Mouse (Mus musculus): ENCODE data around the gene Klhl3. TPM values are rescaled to one million over a fixed set of nuclear protein-coding genes. Genes with fewer than 3 reads are reported as not detected.
A peak's percentile ranks its signal among the peaks of the same experiment; 100 is the strongest.

The Klhl3 gene
- polyA plus RNA-seq, 1 experiment from 2014 or later = 6.0 TPM

DNA sequence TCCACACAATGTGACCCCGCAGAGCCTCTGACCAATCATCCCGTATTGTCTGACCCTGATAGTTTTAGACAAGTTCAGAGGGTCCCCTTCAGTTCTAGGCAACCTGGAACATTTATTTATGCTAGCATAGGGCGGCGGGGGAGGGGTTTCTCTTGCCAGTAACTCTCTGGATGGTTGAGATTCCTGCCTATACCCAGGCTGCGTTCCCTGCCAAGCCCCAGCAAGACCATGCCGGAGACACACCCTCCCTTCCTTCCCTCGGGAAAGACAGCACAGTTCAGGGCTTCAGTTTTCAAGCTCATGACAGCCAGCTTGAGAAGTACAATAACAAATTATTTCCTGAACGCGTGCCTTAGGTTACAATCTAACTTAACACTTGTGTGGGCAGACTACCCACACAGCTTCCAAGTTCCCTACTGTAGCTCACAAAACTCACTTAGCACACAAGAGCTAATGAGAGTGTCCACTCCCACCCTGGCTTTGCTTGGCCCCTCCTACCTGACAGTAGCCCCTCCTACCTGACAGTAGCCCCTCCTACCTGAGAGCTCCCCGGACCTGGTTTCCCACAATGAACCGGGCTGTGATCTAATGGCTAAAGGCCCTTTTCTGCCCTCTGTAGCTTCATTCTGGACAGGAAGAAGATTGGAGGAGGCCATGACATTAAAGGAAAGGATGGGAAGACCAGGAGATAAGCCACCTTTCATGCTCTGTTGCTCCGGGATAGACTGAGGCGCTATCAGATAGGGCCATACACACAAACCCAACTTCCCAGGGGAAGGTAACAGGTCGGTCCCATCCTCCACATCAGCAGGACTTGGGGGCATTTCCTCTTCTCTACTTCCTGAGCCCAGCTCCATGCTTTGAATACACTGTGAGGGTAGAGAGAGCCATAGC lies 46.6 kb downstream of the Klhl3 start:
- peaks cover 27% of the 10 kb centered on the region for H3K4me1 ChIP-seq (ENCODE audit: control insufficient read depth, insufficient read depth, low read length)
- peak overlapping the region; percentile 88 for H3K27ac ChIP-seq (ENCODE audit: low read depth, low read length)
- ATAC-seq (ENCODE audit: low FRiP score, low TSS enrichment) = peak; percentile 53
- H3K9me3 ChIP-seq (ENCODE audit: control insufficient read depth, low read length) = no peaks in the 10 kb centered on the region
- H3K4me3 ChIP-seq (ENCODE audit: low read length) = no peak overlapping the region
- H3K36me3 ChIP-seq (ENCODE audit: control insufficient read depth, insufficient read depth, low read length) = no peaks in the 10 kb centered on the region
- H3K9ac ChIP-seq (ENCODE audit: low read depth, low read length) = no peak overlapping the region
- WGBS = 41% methylated on average over 14 of the region's 14 CpGs
- no peaks in the 10 kb centered on the region for H3K27me3 ChIP-seq (ENCODE audit: control insufficient read depth, insufficient read depth, low read length)
- no peak overlapping the region; the same call in 1 of the 2 replicates for H3K4me2 ChIP-seq (replicated peaks; ENCODE audit: low read depth, low read length)

GRCm38 (mm10) chr13:58066081-58066495 lies 47.3 kb downstream of the Klhl3 start:
- ATAC-seq (ENCODE audit: low FRiP score, low TSS enrichment) = peak; percentile 8; the same call in 1 of the 2 replicates
- no peaks in the 10 kb centered on the region for H3K36me3 ChIP-seq (ENCODE audit: control insufficient read depth, insufficient read depth, low read length)
- H3K27me3 ChIP-seq (ENCODE audit: control insufficient read depth, insufficient read depth, low read length) = no peaks in the 10 kb centered on the region
- no peaks in the 10 kb centered on the region for H3K9me3 ChIP-seq (ENCODE audit: control insufficient read depth, low read length)
- H3K4me3 ChIP-seq (ENCODE audit: low read length) = no peak overlapping the region
- H3K4me1 ChIP-seq (ENCODE audit: control insufficient read depth, insufficient read depth, low read length) = peaks cover 27% of the 10 kb centered on the region
- WGBS = 44% methylated on average over 13 of the region's 13 CpGs
- H3K4me2 ChIP-seq (replicated peaks; ENCODE audit: low read depth, low read length) = no peak overlapping the region; the same call in 1 of the 2 replicates
- no peak overlapping the region for H3K9ac ChIP-seq (ENCODE audit: low read depth, low read length)
- H3K27ac ChIP-seq (ENCODE audit: low read depth, low read length) = peak overlapping the region; percentile 88; the same call in 1 of the 2 replicates

GRCm38 (mm10) chr13:58065316-58065715 lies 48.1 kb downstream of the Klhl3 start:
- ATAC-seq (ENCODE audit: low FRiP score, low TSS enrichment) = no peak
- Histone ChIP-seq H3K9ac (ENCODE audit: low read depth, low read length) (no peak overlapping the region), H3K4me1 (ENCODE audit: control insufficient read depth, insufficient read depth, low read length) (peaks cover 27% of the 10 kb centered on the region), H3K36me3 (ENCODE audit: control insufficient read depth, insufficient read depth, low read length) (no peaks in the 10 kb centered on the region), H3K27ac (ENCODE audit: low read depth, low read length) (no peak overlapping the region), H3K4me3 (ENCODE audit: low read length) (no peak overlapping the region), H3K4me2 (replicated peaks; ENCODE audit: low read depth, low read length) (no peak overlapping the region), H3K27me3 (ENCODE audit: control insufficient read depth, insufficient read depth, low read length) (no peaks in the 10 kb centered on the region), H3K9me3 (ENCODE audit: control insufficient read depth, low read length) (no peaks in the 10 kb centered on the region)
- WGBS = 57% methylated on average over 5 of the region's 5 CpGs

GRCm38 (mm10) chr13:58057953-58058870 lies 55.2 kb downstream of the Klhl3 start:
- Histone ChIP-seq H3K4me3 (ENCODE audit: low read length) (no peak overlapping the region), H3K27me3 (ENCODE audit: control insufficient read depth, insufficient read depth, low read length) (no peaks in the 10 kb centered on the region), H3K27ac (ENCODE audit: low read depth, low read length) (peak overlapping the region; percentile 83), H3K36me3 (ENCODE audit: control insufficient read depth, insufficient read depth, low read length) (no peaks in the 10 kb centered on the region), H3K9me3 (ENCODE audit: control insufficient read depth, low read length) (0 out of 2 replicates have a peak, but pooled peaks cover 5% of the 10 kb centered on the region), H3K9ac (ENCODE audit: low read depth, low read length) (no peak overlapping the region; the same call in 1 of the 2 replicates), H3K4me2 (replicated peaks; ENCODE audit: low read depth, low read length) (no peak overlapping the region), H3K4me1 (ENCODE audit: control insufficient read depth, insufficient read depth, low read length) (peaks cover 9% of the 10 kb centered on the region; the same call in 1 of the 2 replicates)
- ATAC-seq (ENCODE audit: low FRiP score, low TSS enrichment) = peak; percentile 83
- WGBS = 12% methylated on average over 17 of the region's 17 CpGs

- Histone ChIP-seq H3K27me3 (ENCODE audit: control insufficient read depth, insufficient read depth, low read length) (no peaks in the 10 kb centered on the region), H3K27ac (ENCODE audit: low read depth, low read length) (no peak overlapping the region), H3K4me1 (ENCODE audit: control insufficient read depth, insufficient read depth, low read length) (peaks cover 9% of the 10 kb centered on the region; the same call in 1 of the 2 replicates), H3K9me3 (ENCODE audit: control insufficient read depth, low read length) (0 out of 2 replicates have a peak, but pooled peaks cover 5% of the 10 kb centered on the region), H3K4me2 (replicated peaks; ENCODE audit: low read depth, low read length) (no peak overlapping the region), H3K36me3 (ENCODE audit: control insufficient read depth, insufficient read depth, low read length) (no peaks in the 10 kb centered on the region), H3K9ac (ENCODE audit: low read depth, low read length) (no peak overlapping the region), H3K4me3 (ENCODE audit: low read length) (no peak overlapping the region)
- WGBS = 92% methylated on average over 4 of the region's 4 CpGs
- no peak for ATAC-seq (ENCODE audit: low FRiP score, low TSS enrichment)
Measured at GRCm38 (mm10) chr13:58056618-58057017, 56.8 kb downstream of the Klhl3 start.

DNA sequence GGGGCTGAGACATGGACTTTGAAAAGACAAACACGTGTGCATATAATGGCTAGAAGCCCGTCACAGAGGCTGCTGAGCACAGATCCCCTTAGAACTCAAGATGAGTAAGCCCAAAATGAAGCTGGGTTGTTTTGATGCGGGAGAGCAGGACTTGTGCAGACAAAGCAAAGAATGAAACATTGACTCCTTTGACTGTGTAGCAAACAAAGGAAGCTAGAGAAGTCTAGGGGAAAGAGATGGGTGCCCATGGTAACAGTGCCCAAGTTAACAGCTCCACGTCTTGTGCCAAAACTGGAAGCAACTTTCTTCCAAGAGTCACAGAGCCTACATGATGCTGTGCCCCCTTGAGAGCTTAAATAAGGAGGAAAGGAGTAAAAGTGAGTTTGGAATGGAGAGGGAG lies 59.8 kb downstream of the Klhl3 start:
- H3K4me2 ChIP-seq (replicated peaks; ENCODE audit: low read depth, low read length) = no peak overlapping the region

DNA sequence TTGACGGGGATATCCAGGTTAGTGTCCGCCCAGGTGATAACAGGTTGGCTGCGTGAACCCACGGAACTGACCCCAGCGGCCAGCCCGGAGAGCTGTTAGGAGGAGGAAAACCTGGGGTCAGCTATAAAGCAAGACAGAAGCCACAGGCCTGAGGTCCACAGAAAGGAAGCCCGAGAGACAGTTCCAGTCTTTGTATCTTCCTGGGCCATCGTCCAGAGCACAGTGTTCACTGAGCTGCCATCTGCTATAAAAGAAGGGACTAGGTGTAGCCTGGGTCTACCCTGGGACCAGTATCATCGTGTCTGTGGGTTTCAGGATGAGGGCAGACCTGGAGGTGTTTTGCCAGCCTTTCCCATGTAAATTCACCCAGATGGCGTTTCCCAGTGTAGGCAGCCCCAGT lies 61.7 kb downstream of the Klhl3 start:
- H3K9ac ChIP-seq (ENCODE audit: low read depth, low read length) = no peak overlapping the region
- WGBS = 83% methylated on average over 10 of the region's 10 CpGs
- no peak overlapping the region for H3K27ac ChIP-seq (ENCODE audit: low read depth, low read length)
- H3K4me1 ChIP-seq (ENCODE audit: control insufficient read depth, insufficient read depth, low read length) = no peaks in the 10 kb centered on the region
- peaks cover 8% of the 10 kb centered on the region; the same call in 1 of the 2 replicates for H3K9me3 ChIP-seq (ENCODE audit: control insufficient read depth, low read length)
- H3K27me3 ChIP-seq (ENCODE audit: control insufficient read depth, insufficient read depth, low read length) = no peaks in the 10 kb centered on the region
- no peak overlapping the region for H3K4me3 ChIP-seq (ENCODE audit: low read length)
- no peak for ATAC-seq (ENCODE audit: low FRiP score, low TSS enrichment)
- H3K36me3 ChIP-seq (ENCODE audit: control insufficient read depth, insufficient read depth, low read length) = no peaks in the 10 kb centered on the region
- H3K4me2 ChIP-seq (replicated peaks; ENCODE audit: low read depth, low read length) = no peak overlapping the region

More for the DNA sequence above, 59.8 kb downstream of the Klhl3 start:
- Histone ChIP-seq H3K4me1 (ENCODE audit: control insufficient read depth, insufficient read depth, low read length) (peaks cover 5% of the 10 kb centered on the region; the same call in 1 of the 2 replicates), H3K36me3 (ENCODE audit: control insufficient read depth, insufficient read depth, low read length) (no peaks in the 10 kb centered on the region), H3K9me3 (ENCODE audit: control insufficient read depth, low read length) (0 out of 2 replicates have a peak, but pooled peaks cover 5% of the 10 kb centered on the region), H3K9ac (ENCODE audit: low read depth, low read length) (no peak overlapping the region), H3K27ac (ENCODE audit: low read depth, low read length) (no peak overlapping the region), H3K4me3 (ENCODE audit: low read length) (no peak overlapping the region), H3K27me3 (ENCODE audit: control insufficient read depth, insufficient read depth, low read length) (no peaks in the 10 kb centered on the region)
- 86% methylated on average over 4 of the region's 4 CpGs for WGBS
- no peak for ATAC-seq (ENCODE audit: low FRiP score, low TSS enrichment)

DNA sequence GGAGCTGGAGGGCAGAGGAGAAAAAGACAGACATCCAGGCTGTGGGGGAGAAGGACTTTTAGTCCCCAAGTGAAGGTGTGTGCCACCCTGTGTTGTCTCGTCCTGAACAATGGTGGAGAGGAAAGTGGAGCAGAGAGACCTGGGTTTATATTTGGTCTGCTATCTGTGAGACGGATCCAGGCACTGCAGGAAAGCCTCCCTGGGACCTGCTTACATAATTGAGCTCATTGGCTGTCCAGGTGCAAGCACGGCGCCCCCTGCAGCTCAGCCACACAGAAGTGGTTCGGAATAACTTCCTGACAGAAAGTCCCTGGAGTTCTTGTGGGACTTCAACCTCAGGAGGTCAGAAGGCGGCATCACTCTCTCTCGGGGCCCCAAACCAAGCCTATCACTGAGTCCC lies 62.1 kb downstream of the Klhl3 start:
- Histone ChIP-seq H3K36me3 (ENCODE audit: control insufficient read depth, insufficient read depth, low read length) (no peaks in the 10 kb centered on the region), H3K27ac (ENCODE audit: low read depth, low read length) (no peak overlapping the region), H3K9ac (ENCODE audit: low read depth, low read length) (no peak overlapping the region), H3K4me1 (ENCODE audit: control insufficient read depth, insufficient read depth, low read length) (no peaks in the 10 kb centered on the region), H3K4me3 (ENCODE audit: low read length) (no peak overlapping the region), H3K9me3 (ENCODE audit: control insufficient read depth, low read length) (peaks cover 4% of the 10 kb centered on the region; the same call in 1 of the 2 replicates), H3K27me3 (ENCODE audit: control insufficient read depth, insufficient read depth, low read length) (no peaks in the 10 kb centered on the region), H3K4me2 (replicated peaks; ENCODE audit: low read depth, low read length) (no peak overlapping the region)
- ATAC-seq (ENCODE audit: low FRiP score, low TSS enrichment) = no peak
- WGBS = 60% methylated on average over 7 of the region's 7 CpGs
